Mouse (Mus musculus) cerebral cortex, adult 2 months (tissue): ENCODE measurements around the gene Zfp536.

ENCODE experiments used
- WGBS: fragments of 180-500 bp; shearing (Covaris S2); methylation state at CpG from one replicate; pipeline ENCODE4 v1.1.7; 2018; 5-methylcytosine and 5-hydroxymethylcytosine counted together

The Zfp536 gene

DNA sequence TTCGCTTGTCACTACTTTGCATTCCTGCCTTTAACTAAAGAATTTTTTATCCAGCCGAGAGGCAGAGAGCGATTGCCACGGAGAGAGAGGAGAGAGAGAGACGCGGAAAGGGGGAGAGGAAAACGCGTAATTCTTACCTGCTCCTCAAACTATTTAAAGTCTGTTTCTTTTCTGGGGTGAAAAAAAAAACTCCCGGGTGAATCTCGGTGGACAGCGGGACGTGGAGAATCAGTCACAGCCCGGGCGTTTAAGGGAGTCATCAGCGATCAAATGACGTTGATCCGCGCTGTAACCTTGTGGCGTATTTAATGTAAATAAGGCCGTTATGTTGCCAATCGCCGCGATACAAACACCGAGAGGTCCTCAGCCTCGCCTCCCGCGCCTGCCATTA is at the start of gene Zfp536:
TSS of gene Zfp536 (minus strand) at position 330 of the 391 bp plus-strand sequence.
- WGBS = 6% methylated on average over 27 of the region's 27 CpGs

- 79% methylated on average over 11 of the region's 11 CpGs for WGBS
Measured at GRCm38 (mm10) chr7:37820670-37821301, 47.3 kb upstream of the Zfp536 start.

DNA sequence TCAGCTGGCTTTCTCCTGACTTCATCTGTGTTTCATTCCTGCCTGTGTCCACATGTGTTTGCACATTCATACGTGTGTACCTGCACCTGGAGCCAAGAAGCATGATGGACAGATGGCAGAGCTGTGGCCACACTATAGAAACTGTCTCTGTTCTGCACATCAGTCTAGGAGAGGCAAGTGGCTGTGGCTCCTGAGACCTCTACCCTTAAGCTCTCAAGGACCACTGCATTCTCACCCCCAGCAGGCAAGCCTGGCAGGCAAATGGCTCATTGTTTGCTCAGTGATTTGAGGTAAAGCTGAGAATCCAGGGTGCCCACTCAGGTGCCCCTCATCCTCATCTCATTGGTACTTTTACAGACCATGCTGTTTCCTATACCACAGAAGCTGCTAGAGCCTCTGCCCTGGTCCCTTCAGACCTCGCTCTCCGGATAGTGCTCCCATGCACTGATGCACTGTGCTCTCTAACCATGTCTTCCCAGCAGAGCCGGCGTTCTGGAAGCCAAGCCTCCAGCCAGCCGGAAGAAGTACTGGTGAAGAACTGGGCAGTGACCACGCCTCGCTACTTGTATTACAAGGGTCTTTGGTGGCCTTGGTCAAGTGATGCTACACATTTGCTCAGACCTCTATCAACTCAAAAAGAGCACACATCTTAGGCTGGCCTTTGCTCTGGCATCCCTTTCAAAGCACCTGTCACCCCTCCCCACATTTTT is 45.3 kb upstream of the Zfp536 start:
- WGBS = 91% methylated on average over 8 of the region's 8 CpGs

DNA sequence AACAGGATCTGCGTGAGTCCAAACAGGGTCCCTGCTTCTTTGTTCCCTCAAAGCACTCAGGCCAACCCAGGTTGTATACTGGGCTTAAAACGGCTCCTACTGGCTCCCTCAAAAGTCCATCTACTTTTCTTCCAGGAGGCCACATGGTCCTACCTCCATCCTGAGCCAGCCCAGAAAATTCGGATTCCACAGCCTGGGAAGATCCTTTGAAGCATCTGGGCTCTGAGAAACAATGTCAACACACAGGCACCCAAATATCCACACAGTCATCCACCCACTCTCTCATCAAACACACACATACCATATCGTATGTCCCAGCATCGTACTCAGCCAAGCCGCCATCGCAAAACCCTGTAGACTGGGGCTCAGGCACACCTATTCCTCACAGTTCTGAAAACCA is 43.5 kb upstream of the Zfp536 start:
- WGBS = 82% methylated on average over 7 of the region's 7 CpGs

GRCm38 (mm10) chr7:37814844-37815406 is 41.5 kb upstream of the Zfp536 start:
- 41% methylated on average over 8 of the region's 8 CpGs for WGBS

- 82% methylated on average over 10 of the region's 10 CpGs for WGBS
Measured at GRCm38 (mm10) chr7:37813676-37814075, 40.2 kb upstream of the Zfp536 start.

DNA sequence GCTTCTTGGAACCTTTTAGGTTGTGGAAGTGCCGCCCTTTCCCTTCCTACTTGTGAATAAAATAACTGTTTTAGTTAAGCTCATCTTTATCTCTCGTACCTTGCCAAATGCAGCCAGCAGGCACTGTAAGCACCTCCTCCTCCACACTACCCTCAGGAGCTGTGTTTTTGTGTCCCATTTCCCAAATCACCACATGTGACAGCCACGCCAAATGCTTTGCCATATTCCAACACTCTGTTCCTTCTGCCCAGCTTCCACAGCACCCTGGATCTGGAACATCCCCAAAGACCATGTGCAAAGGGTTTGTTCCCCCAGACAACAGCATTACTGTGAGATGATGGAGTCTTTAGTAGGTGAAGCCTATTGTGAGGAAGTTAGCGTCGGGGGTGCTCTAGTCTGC is 36.5 kb upstream of the Zfp536 start:
- WGBS = 60% methylated on average over 5 of the region's 5 CpGs

DNA sequence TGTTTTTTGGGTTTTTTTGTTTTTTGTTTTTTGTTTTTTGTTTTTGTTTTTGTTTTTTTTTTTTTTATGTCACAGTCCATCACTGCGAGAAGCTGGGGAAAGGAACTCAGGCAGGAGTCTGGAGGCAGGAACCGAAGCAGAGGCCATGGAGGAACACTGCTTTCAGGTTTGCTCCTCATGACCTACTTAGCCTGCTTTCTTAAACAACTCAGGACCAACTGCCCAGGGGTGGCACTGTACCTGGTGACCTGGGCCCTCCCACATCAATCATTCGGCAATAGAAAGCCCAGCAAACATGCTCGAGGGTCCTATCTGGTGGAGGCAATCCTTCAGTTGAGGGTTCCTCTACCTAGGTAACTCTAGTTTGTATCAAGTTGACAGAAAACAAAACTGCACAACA is 35.6 kb upstream of the Zfp536 start:
- WGBS = 99% methylated on average over 4 of the region's 4 CpGs

GRCm38 (mm10) chr7:37801160-37801559 is 27.7 kb upstream of the Zfp536 start:
- 77% methylated on average over 3 of the region's 3 CpGs for WGBS

DNA sequence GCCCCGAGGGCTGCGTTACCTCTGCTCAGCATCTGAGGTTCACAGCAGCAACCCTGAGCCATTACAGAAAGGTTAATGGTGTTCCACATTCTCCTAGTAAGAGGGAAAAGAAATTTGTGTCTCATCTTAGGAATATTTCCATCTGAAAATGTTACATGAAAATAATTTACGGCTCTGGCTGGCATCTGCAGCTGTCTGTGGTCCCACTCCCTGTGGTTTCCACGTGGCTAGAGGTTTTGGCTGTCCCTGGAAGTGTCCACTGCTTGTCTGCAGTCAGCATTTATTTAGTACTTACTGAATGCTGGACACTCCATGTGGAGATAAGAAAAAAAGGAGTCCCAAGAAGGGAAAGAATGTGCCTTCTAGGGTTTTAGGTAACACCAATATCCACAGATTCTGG is 15.3 kb upstream of the Zfp536 start:
- WGBS = 84% methylated on average over 4 of the region's 4 CpGs

DNA sequence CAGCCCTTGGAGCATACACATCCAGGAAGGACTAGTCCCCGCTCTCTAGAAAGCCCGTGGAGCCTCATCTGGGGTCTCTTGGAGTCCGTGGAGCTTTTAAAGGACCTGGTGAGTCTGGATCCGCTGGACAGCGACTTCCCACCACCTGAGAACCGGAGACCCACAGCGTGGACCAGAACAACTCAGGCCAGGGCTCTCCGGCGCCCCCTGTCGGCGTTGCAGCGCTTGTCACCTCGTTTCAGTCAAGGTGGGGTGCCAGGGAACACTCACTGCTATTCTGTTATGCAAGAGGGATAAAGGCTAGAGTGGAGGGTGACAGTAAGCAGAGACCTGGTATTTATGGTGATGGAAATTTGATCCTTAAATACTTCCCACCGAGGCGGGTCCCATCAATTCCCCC is 2.1 kb upstream of the Zfp536 start:
- 17% methylated on average over 15 of the region's 15 CpGs for WGBS

DNA sequence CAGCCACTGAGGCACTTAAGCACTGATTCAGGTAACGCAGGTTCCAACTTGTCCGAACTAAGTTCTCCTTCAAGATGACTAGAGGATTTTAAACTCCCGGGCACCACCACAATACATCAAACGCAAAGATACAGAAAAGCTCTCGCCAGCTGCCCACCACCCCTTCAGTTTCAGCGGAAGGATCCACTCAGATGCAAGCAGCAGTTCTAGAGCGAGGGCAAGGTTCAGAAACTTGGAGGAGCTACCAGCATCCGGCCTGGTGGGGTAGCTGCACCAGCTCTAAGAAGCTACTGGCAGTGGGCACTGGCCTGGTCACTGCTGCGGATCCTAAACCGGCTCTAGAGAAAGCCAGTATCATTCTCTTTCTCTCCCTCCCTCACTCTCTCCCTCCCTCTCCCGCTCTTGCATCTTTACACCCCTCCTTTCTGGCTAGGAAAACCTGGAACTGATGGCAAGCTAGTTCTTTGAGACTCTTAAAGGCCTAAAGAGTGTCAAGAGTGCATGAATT is 1.1 kb upstream of the Zfp536 start:
- 75% methylated on average over 11 of the region's 11 CpGs for WGBS

DNA sequence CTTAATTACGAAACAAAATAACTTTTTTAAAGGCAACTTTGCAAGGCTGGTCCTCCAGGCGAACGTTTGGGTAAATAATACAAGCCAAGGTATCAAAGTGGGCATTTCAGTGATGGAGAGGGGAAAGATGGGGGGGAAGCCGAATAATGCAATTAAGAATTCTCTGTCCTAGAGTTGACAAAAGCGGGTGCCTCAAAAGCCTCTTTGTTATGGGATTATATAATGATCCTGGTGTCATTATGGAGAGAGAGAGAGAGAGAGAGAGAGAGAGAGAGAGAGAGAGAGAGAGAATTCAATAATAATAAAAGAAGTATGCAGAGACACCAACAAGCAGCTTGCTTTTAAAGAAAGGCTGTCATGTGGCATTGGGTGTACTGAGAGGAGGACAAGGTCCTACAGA is 465 bp upstream of the Zfp536 start:
- WGBS = 49% methylated on average over 5 of the region's 5 CpGs

GRCm38 (mm10) chr7:37772376-37773311 is 797 bp downstream of the Zfp536 start:
- 1% methylated on average over 46 of the region's 46 CpGs for WGBS

DNA sequence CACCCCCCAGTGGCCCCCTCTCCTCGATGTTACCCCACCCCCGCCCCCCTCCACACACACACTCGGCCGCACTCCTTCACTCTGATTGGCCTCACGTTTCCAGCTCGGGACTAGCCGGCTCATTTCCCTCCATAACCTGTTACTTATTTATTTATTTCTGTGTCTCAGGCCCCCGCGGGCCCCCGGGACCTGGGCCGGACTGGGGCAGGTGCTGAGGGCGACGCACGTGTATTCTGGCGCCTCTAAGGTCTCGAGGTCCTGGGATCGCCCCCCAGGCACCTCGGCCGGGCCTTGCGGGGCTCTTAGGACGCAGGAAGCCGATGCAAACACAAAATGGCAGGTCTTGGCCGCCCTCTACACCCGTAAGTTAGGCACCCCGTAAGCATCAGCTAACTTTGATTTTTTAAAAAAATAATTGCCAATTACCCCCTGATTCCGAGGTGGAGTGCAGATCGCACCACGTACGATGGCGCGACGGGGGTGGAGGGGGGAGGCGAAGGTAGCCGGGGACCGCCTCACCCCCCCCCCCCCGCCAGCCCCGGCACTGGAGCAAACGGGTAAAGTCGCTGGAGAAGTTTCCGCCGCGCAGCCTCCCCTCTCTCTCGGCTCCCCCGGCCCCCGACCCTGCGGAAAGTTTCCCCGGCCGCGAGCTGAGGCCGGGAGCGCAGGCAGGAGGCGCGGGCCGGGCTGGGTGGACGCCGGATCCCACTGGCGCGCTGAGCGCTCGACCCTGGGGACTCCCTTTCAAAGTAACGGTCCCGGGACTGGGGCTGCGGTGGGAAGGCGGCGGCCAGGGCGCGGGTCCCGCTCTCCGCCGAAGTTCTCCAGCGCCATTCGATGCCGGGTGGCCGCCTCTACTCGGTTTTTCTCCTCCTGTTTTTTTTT is 1.7 kb downstream of the Zfp536 start:
- 1% methylated on average over 68 of the region's 75 CpGs for WGBS

DNA sequence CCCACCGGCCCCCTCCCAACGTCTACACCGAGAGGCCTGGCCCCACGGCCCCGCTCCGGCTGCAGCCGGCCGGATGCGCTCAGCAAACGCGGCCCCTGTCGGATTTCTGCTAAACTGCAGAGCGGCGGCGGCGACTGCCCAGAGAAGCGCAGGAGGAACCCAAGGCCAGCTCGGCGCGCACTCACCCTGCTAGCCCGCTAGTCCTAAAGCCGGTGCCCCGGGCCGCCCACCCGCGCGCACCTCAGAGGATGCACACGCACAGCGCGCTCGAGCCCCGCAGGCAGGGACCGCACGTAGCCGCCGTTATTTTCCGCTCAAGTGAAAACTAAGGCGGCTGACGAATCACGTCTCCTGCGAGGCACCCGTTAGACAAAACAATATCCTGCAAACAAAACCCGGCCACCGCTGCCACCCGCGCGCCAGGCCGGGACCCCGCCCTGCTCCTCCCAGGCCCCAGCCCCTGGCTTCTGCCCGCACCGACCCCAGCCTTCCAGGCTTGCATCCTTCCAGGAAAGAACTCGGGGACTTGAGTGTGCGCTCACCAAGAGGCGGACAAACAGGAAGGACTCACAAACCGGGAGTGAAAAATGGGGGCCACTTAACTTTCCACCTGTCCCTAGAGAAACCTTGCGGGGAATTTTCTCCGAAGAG is 2.9 kb downstream of the Zfp536 start:
- under 1% methylated on average over 57 of the region's 57 CpGs for WGBS

DNA sequence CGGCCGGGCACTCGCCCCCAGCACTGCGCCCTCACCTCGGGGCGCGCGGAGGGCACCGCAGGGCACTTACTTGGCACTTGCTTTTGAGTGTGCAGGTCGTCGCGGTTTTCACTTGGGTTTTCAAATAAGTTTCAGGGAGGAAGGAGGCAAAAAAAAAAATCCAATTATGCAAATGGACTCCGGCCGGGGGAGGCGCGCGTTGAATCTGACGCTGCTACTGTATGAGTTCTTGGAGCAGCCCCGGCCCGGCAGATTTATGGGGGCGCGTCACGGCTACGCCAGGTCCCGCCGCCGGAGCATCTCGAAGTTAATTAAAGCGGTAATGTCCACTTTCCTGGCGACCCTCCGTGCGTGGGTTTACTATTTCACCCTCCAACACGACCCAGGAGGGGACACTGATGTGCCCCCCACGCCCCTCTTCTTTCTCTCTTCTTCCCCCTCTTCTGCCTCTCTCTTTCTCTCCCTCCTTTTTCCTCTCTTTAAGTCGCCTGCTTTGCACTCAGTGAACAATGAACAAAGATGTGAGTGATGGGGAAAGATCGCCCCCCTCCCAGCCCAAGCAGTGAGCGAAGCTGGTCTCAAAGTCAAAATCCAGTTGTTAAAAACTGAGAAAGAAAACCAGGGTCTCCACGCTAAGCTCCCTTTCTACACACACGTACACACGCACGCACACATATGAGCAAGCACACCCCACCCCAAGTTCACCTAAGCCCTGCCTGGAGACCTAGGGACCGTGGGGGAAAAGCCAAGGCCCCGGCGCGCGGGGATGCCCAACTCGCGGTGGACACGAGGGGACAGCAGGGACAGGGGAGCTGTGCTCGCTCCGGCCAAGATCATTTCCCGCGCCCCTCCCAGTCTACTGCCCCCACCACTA is 3.7 kb downstream of the Zfp536 start:
- WGBS = under 1% methylated on average over 52 of the region's 53 CpGs

DNA sequence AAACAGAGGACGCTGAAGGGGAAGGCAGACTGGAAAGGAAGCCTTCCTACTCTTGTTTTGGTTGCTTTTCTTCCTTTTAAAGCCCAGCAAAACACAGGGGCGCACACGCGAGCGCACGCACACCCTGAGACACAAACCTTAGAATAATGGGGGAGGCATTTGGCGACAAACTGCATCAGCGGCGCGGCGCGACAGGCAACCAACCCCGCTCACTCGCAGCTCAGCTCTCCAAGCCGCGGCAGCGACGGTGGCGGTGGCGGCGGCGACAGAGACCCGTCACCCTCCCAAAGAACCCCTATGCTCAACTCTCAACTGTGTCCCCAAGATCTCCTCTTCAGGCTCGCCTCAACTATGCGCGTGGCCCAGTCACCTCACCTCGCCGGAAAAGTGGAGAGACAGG is 4.4 kb downstream of the Zfp536 start:
- WGBS = 2% methylated on average over 28 of the region's 28 CpGs

DNA sequence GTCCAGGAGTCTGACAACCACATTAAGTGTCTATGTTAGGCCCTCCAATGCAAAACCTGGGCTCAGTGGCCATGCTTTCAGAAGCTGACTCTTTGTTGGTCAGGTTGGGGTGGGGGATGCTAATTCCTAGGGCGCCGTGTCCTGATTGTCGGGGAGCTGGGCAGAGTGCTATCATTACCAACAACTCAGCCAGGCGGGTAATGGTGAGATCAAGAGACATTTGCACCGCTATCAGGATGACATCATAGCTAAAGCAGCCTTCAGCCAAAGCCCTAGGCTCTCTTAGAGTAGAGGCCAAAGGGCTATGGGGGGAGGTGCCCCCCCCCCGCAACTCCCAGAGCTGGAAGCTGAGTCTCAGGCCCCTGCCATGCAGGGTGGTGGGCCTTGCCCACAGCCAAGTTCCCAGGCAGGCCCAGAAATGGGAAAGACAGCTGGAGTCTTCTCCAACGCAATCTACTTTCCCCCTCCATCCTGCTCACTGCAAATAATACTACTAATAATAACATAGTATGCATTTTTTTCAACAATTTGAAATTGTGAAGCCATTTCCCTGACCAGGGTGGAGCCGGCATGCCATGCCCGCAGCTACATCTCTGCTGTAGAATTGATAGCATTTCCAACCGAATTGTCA is 5.0 kb downstream of the Zfp536 start:
- WGBS = 37% methylated on average over 10 of the region's 10 CpGs
